Mouse (Mus musculus) embryo, embryonic 11.5 days (tissue): ENCODE results near the gene BC035947.
"Not testable (repeated sequence)": the region's sequence is repeated elsewhere in the genome, so short reads cannot be mapped to it uniquely, and the experiment has no call there.

ENCODE experiments used
- DNase-seq: peaks from one replicate; pipeline ENCODE4 v3.0.0-alpha.2; 2012; ENCODE audit warnings: low read depth, low spot score

BC035947 gene

DNA sequence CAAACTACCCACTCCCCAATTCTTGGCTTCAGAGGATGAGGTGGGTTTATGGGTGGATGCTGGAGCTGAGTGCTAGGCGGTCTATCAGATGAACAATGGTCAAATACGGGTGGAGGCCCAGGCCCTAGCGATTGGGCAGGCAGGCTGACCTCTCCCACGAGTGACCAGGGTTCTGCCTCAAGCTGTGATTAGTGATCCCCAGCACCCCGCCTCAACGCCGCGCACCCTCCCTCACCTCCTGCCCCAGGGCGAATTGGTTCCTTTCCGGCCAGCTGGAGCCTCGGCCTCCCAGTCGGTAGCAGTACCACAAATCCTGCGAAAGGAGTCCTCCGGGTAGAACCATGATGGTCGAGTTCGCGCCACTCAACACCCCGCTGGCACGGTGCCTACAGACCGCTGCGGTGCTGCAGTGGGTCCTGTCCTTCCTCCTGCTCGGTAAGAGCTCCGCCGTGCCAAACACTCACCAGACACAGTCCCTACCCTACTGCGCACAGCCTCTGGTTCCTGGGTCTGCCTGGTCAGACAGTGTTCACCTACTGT, at the start of gene BC035947:
BC035947 (minus strand) TSS at position 538 of the 540 bp plus-strand sequence.
- DNase-seq = no peak

DNA sequence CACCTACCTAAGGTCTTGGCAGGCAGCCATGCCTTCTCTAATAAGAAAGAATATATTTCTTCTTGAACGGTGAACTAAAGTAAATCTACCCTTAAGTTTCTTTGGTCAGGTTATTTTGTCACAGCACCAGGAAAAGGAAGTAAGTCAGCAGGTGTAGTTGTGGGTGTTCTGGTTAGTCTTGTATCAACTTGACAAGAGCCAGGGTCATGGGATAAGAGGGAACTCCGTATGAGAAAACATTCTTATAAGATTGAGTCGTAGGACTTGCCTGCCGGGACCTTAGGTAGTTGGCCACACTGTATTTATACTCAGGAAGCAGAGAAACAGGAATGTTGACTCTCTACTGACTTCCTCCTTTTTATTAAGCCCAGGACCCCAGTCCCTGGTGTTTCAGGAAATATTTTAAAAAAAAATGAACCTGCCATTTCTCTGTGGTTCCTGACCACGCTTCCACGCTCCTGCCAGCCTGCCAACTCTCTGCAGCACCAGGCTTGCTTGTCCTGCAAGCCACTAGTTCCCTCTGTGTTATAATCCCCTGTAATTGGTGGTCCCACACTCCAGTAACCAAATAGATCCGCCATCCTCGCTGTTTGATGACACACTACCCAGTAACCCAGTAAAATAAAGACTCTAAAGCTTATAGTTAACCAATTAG, 42.2 kb upstream of the BC035947 start:
- DNase-seq = no peak

- no peak for DNase-seq
Measured at GRCm38 (mm10) chr1:78548961-78549360, 37.0 kb upstream of the BC035947 start.

GRCm38 (mm10) chr1:78546258-78546657, 34.3 kb upstream of the BC035947 start:
- DNase-seq = no peak

- DNase-seq = not testable (repeated sequence)
Measured at GRCm38 (mm10) chr1:78543631-78544030, 31.7 kb upstream of the BC035947 start.

- no peak for DNase-seq
Measured at GRCm38 (mm10) chr1:78539166-78539565, 27.2 kb upstream of the BC035947 start.

- DNase-seq = no peak
Measured at GRCm38 (mm10) chr1:78538396-78538795, 26.4 kb upstream of the BC035947 start.

DNA sequence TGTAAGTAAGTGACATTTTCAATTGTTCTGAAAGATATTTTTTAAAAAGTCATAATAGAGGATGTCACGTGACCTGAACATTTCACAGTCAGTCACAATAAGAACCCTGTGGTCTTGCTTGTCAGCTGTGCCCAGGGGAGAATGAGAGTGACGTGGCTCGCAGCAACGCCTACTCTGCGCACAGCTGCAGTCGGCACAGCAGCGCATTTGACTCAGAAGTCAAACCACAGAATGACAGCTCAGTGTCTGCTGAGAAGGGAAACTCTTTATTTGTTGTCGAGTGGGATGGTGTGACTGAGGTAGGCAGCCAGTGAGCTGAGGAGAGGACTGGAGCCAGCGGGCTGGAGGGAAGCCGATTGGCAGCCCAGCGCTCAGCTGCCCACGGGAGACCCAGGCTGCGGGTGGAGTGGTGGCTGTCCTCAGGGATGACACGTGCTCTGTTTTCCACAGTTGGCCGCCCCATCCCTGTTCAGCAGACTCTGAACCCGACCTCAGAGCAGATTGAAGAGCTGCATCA, 25.6 kb upstream of the BC035947 start:
- DNase-seq = peak; percentile 22

DNA sequence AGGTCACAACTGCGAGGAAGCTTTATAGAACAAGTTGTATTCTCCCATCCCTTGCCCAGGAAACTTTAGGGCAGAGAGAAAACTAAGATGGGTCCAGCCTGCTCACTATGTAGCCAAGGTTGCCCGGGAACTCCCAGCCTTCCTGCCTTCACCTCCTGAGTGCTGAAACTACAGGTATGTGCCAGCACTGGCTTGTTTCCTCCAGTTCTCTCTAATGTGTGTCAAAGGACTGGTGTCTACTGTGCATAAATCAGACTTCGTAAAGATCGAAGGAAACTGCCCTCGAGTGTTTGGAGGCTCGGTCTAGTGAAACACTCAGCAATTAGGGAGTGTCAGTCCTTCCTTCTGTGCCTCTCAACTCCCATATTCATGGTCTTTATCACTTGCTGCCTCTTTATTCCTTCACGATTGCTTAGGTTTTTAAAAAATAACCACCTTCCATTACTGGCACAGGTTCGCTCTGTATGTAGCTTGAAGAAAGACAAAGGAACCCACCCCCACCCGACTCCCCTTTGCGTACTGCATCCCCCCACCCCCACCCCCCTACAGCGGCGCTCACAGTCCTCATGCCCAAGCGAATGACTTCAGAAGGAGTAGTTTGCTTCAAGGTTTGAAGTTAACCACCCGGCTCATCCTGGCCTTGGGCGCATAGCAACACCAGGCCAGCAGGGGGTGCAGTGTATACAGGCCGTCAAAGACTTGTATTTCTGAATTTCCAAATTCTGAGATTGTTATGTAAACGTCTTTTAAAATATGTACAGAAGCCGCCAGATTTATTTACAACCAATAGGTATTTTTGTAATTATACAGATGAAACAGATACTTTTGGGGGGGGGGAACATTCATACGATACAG, 24.6 kb upstream of the BC035947 start:
- DNase-seq = peak; percentile 56

DNA sequence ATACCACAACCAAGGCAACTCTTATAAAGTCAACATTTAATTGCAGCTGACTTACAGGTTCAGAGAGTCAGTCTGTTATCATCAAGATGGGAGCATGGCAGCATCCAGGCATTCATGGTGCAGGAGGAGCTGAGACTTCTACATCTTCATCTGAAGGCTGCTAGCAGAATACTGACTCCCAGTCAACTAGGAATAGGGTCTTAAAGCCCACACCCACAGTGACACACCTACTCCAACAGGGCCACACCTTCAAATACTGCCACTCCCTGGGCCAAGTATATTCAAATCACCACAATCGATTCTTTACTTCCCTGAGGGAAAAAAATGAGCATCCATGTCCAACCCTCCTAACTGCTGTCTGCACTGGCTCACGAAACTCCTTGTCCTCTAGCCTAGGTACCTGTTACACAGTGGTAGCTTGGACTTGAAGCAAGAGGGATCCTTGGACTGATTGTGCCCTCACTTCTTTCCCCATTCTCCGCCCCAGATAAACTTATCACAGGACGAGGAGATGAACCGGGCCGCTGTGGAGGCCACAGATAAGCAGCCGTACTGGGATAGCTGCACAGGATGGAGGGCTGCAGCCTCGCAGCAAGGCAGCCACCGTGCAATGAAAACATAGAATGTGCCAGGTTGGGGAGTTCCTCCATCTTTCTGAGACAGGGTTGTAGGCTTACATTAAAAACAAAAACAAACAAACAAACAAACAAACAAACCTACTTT, 22.6 kb upstream of the BC035947 start:
- DNase-seq = no peak

- no peak for DNase-seq
Measured at GRCm38 (mm10) chr1:78532184-78532800, 20.3 kb upstream of the BC035947 start.

GRCm38 (mm10) chr1:78530500-78531215, 18.7 kb upstream of the BC035947 start:
- no peak for DNase-seq

DNA sequence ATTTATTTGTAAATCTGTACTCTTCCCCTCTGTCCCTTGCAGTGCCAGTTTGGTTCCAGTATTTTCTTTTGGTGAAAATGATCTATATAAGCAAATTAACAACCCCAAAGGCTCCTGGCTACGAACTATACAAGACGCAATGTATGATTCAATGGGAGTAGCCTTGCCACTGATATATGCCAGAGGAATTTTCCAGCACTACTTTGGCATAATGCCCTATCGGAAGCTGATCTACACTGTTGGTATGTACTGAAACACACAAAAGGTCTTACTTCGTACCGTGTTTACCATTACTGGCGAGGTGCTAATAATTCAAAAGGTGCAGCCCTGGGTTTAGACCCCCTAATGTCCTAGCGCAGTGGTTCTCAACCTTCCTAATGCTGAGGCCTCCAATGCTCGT, 17.1 kb upstream of the BC035947 start:
- DNase-seq = no peak

GRCm38 (mm10) chr1:78528356-78528755, 16.4 kb upstream of the BC035947 start:
- DNase-seq = no peak

GRCm38 (mm10) chr1:78525189-78525886, 13.4 kb upstream of the BC035947 start:
- no peak for DNase-seq

DNA sequence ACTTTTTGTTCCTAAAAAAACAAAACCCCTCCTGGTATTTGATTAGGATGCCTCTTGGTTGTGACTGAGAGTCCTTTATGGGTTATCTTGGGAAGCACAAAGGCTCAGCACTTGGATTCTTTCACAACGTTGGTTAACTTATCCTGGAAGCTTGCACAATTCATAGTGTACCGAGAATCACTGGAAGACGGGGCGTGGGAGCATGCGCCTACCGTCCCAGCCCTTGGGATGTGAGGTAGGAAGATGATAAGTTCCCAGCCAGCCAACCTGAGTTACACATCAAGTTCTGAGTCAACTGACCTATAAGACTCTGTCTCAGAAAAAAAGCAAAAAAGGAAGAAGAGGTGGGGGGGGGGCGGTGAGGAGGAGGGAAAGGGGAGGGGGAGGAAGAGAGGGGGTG, 6.9 kb upstream of the BC035947 start:
- no peak for DNase-seq

DNA sequence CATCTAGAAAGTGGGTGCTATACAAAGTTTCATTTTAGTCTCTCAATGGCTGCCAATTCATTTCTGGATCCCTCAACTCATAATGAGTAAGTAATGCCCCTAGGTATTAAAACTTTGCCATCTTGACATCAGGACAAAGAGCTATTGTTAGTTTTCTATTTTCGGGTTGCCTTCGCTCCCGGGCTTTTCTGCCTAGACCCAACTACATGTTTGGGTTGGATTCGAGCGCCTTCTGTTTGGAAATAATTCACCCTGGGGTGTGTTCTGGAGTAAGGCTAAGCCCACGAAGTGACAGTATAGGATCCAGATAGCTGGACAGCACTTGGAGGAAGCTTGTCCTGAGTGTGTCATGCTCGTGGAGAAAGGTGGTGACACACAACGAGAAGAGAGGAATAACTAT, 798 bp upstream of the BC035947 start:
- DNase-seq = no peak

GRCm38 (mm10) chr1:78510862-78511261, 1.1 kb downstream of the BC035947 start, which contains the start of gene Mogat1:
TSS of gene Mogat1 (plus strand) at chr1:78510991.
- DNase-seq = no peak

GRCm38 (mm10) chr1:78507137-78507536, 4.8 kb downstream of the BC035947 start:
- DNase-seq = no peak

GRCm38 (mm10) chr1:78502527-78502926, 9.4 kb downstream of the BC035947 start:
- DNase-seq = no peak
